Mouse (Mus musculus) adrenal gland, adult 18-20 months (tissue): ENCODE measurements around the gene Pmfbp1. TPM values are rescaled to one million over a fixed set of nuclear protein-coding genes. Genes with fewer than 3 reads are reported as not detected.

Source experiments
- DNase-seq, 2 experiments: peaks; one replicate each; pipeline ENCODE4 v3.0.0; 2021 to 2022; ENCODE audit warnings: low spot score in 2 of 2
- total RNA-seq, 2 experiments: library from RNA; stranded (reverse); gene quantifications; 1 replicate in 1 of 2; 2 replicates in 1 of 2; pipeline ENCODE4 v1.2.3; 2021

The Pmfbp1 gene
- total RNA-seq, 2 experiments from 2014 or later, result not detected

DNA sequence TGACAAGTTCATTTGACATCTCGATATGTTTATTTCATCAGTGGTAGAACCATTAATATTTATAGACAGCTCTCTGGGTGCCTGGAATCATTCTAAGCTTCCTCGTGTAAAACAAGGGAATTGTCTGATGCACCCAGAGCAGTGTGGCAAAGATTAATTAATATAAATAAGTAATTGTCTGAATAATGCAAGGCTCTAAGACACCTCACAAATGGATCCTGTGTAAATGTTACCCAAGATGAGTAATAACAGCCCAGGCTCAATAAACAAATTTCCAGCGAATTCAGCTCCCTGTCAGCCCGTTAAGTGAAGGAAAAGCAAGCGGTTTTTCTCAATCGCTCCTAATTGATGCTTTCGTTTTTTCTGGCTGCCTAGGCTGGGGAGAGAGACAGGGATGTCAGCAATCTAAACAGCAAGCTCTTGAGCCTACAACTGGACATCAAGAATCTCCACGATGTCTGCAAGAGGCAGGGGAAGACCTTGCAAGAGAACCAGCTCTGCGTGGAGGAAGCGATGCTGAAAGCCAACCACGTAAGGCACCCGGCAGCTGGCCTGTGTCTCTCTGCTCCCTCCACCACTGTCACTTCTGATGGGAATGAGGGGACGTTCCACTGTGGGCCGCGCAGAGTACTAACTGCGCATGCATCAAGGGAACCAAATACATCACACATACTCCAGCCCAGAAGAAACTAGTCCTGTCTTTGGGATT is 5.3 kb downstream of the Pmfbp1 start:
- no peak for DNase-seq

DNA sequence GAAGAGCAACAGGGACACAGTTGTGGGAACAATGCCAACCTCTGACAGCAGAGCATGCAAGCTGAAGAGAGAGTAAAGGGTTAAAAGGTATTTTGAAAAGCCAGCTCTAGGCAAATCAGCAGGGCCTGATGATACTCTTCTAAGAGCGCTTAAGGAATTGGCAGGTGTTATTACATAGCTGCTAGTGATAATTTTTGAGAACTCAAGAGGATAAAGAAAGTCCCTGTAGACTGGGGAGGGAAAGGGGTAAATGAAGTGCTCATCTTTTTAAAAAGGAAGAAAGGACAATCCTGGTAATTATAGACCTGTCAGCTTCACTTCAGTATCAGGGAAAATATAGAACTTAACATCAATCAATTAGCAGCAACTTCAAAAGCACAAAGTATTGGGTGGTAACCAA is 9.7 kb downstream of the Pmfbp1 start:
- DNase-seq, result no peak

DNA sequence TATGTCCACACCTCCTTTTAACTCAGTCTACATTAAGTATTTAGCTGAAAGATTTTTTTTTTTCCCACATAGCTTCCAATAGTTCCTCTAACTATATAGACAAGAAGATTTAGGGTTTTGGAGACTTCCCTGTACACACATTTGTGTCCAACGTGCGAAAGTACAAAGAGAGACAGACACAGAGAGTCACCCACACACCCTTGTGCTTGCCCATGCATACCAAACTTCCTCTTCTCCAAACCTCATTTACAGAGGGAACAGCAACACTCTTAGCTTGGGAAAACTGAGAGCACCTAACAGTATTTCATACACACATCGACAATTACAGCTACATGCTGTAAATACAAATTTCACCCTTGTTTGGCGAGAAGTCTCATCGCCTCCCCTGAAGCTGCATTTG is 11.7 kb downstream of the Pmfbp1 start:
- DNase-seq, result no peak

DNA sequence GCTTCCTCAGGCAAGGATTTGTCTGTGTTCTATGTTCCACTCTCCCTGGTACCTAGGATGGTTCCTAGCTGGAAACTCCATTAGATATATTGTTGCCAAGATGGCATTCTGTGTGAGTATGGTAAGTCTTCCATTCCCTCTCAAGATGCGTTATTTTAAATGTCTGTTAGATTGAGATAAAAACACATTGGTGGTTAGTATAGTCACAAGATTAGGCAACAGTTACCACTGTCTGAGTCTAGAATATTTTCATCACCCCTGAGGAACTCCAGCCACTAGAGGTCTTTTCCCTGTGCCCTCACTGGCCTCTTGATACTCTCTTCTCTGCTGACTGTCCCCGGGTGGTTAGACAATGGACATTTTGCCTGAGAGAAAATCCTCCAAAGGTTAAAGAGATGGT is 30.2 kb downstream of the Pmfbp1 start:
- no peak for DNase-seq

DNA sequence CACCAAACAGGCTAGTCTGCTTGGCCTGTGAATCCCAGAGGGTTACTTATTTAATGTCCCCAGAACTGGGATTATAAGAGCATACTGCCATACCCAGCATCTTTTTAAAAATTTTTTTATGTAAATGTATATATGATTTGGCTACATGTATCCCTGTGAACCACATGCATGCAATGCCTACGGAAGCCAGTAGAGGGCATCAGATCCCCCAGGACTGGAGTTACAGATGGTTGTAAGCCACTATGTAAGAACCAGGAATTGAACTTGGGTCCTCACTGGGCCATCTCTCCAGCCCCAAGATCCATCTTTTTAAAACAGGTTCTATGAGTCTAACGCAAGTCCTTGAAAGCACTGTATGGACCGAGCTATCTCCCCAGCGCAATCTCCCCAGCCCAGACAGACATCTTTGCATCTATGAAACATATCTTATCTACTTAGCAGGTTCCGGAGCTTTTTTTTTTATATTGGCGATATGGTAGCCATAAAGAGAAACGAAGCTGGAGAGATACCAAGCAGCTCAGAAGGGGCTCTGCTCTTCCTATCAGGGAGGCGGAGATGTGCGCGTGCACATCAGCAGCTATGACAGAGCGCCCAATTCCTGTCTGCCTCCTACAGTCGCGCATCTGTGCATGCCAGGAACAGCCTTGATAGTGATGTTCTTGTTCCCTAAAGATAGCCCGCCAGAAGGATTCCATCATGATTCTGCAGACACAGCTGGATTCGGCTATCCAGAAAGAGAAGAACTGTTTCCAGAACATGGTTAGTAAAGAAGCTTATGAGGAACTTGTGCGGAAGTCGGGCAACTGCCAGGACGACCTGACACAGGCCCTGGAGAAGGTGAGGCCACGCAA is 41.5 kb downstream of the Pmfbp1 start:
- DNase-seq, result peak; percentile 26 to 48

DNA sequence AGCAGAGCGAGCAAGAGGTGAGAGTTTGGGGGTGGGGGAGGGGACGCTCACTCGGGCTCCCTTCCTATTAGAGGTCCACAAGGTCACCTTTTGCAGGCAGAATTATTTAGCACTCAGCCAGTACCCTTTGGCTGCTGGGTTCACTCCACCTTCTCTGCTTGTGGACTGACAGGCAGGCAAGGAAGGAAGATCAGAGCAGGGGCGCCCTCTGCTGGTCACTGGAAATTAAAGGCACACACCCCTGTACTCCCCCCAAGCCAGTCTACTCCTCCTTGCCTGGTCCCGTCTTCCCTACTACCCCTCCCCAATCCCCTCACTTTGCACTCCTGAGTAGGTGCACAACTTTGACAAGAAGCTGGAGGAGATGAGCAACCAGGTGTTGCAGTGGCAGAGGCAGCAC is 42.9 kb downstream of the Pmfbp1 start:
- peak; percentile 74 for DNase-seq

DNA sequence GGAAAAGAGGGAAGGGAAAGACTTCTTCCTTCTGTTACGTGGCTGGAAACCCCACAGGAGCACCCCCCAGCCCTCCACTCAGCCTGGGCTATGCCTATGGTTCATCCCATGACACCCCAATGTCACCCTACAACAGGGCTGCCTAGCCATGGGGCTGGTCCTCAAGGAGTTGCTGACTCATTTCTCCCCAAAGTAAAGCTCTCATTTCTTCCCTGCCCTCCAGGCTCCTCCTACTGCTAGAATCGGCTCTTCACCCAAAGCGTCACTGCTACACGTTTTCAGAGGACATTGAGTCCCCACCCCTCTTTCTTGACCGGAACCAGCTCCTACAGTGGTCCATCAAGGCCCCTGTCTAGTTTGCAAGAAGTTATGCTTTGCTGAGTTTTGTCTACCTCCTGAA is 48.3 kb downstream of the Pmfbp1 start:
- no peak for DNase-seq

DNA sequence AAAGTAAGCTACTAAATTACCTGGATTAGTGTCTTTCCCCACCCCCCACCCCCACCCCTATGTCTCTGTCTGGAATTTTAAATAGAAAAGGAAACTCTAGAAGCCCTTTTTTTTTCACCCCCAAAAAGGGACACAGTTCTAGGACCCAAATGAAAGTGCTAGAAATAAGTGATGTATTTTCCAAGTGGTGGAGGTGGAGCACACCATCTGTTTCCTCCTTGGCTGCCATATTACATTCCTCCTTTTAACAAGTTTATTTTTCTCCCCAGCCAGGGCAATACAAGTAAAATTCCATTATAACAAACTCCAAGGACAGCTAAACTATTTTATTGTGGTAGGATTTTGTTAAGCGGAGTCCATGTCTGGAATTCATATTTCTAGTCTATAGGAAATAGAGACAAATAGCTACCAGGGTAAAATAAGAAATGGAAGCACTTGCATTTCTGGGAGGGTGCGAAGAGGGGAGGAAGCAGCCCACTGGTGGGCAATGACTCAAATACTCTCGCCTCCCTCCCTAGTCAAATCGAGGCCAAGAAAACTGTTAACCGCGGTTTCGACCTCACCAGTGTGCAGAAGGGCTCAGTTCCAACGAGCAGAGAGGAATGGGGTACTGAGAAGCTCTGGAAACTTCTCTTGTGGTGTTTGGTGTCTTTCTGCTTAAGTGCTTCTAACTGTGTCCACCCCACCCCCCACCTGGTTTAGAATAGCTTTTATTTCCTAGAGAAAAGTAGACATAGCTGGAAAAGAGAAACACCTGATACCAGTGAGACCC is 49.1 kb downstream of the Pmfbp1 start:
- DNase-seq, result no peak

DNA sequence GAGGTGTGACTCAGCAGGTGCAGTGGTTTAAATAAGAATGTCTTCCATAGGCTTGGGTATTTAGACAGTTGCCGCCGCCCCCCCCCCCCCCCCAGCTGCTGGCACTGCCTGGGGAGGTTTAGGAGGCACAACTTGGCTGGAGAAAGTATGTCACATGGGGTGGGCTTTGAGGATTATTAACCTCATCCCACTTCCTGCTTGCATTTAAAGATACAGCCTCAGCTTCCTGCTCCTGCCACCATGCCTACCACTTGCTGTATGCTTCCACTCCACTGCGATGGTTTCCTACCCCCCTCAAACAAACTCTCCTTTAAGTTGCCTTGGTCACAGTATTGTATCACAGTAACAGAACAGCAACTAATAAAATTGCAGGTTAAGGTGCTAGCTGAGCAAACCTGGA is 50.2 kb downstream of the Pmfbp1 start:
- no peak for DNase-seq

DNA sequence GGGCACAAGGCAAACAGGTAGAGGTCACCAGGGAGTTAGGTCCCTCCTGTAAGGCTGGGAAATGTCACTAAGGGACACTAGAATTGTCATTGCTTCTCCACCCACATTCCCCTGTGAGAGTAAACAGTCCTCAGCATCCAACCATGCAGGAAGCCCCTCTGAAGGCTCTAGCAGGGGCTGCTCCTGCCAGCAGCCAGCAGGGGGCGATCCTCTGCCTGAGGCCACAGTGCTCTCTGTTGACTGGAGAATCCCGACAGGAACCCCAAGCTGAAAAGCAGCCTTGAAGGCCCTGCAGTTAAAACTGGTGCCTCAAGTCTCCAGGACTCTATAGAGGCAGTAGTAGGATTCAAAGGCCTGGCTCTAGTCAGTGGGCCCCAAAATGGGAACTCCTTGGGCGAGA is 57.8 kb downstream of the Pmfbp1 start:
- DNase-seq, result no peak

DNA sequence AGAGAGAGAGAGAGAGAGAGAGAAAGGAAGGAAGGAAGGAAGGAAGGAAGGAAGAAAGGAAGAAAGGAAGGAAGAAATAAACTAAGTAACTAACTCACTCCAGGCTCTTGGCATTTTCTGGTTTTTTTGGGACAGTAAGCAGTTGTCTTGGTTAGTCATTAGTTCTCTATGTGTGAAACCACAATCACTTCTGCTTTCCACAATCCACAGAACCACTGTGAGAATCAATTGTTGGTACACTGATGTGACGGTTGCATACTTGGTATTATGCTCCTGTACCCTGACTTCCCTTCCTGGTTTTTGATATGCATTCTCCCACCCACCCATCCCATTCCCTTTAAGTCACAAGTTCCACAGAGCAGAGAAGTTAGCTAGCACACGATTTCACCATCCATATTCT is 70.1 kb downstream of the Pmfbp1 start:
- no peak for DNase-seq

DNA sequence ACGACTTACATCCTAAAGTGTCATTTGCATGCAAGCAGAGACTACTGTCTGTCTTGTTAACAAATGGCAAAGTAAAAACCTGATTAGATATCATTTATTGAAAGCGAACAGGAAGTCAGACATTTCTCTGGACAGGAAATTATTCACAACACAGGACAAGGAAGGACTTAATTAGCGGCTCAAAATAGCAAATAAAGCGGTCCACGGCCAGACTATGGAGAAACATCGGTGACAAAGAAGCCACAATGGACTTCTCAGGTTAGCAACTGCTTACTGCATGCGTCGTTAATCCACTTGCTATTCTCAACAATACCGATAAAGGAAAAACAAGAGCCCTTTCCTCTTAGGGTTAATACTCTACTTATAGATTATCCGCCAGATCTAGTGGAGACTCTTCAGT is 70.9 kb downstream of the Pmfbp1 start:
- DNase-seq, result no peak

DNA sequence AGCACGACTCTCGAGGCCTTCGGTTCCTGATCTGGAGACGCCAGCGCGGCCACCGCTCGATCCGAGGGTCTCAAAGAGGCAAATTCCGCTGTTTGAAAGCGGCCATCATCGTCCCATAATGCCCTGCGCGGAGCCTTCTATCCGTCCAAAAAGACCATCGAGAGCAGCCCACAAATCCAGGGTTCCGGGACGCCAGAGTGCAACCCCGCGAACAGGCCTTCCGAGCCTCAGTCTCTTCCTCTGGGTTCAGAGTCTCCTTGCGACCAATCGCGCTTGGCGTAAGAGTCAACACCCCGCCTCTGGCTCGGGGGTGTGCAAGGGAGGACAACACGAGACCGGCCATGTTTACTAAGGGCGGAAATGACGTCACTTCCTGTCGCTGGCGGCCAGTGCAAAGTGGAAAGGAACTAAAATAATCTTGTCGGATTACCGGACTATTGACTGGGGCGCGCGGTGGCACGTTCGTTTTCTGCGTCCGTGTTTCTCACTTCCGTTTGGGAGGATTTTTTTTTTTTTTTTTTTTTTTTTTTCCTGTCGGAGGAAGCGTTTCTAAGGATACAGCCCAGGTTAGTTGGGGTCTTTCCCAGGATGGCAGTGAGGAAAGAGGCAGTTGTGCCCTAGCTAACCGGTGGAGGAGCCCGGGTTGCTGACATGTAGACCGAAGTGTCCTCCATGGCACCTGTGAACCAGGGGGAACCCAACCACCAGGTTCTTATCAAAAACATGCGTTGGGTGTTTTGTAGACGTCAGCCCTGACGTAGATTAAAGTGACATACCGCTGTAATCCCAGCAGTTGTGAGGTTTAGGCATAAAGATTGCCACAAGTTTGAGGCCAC is 71.9 kb downstream of the Pmfbp1 start, which contains the start of the genes Dhx38 and Txnl4b:
TSS of gene Dhx38 (minus strand) at position 364 of the 836 bp plus-strand sequence.
TSS of gene Txnl4b (plus strand) at position 395 of the 836 bp plus-strand sequence.
- DNase-seq, result peak; percentile 94 to 97

DNA sequence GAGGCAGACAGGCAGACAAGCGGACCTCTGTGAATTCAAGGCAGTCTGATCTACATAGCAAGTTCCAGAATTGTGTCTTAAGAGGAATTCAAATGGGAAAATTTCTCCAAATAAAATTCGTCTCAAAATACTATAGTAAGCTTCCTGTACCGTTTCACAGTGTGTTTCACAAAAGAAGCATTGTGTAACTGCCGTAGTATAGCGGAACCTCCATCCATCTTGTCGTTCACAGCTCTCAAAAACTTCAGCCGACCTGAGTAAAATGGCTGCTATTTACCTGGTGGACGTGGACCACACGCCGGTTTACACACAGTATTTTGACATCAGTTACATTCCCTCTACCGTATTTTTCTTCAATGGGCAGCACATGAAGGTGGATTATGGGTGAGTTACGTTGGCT is 77.3 kb downstream of the Pmfbp1 start:
- no peak for DNase-seq

DNA sequence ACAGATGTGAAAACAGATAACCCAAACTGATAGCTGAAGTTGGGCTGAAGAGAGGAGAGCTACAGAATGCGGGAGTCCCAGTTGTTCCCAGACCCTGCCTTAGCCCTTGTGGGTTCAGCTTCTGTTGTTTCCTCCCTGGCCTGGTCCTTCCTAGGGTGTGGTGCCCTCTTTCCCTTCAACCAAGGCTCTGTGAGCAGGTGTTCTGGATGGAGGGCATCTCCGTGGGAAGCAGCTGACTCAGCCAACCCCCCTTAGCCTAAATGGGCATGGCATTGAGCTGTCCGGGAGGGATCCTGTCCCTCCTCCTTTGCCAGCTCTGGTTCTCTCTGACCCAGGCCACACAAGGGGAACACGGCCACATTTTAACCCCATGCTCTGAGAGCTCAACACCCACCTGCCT is 82.5 kb downstream of the Pmfbp1 start:
- DNase-seq, result no peak

DNA sequence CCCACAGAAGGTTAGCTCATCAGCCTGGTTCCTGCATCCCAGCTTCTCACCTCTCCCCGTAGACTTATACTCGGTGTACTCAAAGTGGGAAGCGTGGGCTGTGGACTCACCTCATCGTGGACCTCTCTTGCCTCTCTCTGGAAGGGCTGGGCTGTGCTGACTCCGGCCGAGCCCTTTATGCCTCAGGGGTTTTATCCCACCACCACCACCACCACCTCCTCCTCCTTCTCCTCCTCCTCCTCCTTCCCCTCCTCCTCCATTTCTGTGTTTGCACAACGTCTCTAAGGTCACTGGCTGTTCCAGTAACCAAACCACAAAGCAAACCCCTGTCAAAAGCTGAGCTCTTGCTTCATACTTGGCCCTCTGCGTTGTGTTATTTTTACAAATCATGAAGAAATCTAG is 85.1 kb downstream of the Pmfbp1 start, which contains the start of gene Hp:
TSS of gene Hp (minus strand) at position 273 of the 402 bp plus-strand sequence.
- no peak for DNase-seq

DNA sequence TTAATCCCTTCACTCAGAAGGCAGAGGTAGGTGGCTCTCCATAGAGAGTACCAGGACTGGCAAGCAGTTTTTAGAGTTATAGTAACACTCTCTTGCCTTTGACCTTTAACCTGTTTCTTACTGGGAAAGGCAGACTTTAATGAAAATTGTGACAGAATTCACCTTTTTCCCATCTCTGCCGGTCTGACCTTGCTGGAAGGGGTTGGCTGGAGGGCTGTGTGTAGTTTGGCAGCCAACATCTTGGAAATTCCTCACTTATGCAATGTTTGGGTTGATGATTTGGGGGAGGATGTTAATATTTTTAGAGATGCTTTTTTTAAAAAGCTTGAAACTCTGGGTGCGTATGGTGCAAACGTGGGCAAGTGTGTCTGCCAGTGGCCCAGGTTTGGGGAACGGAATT is 90.5 kb downstream of the Pmfbp1 start:
- DNase-seq, result no peak

DNA sequence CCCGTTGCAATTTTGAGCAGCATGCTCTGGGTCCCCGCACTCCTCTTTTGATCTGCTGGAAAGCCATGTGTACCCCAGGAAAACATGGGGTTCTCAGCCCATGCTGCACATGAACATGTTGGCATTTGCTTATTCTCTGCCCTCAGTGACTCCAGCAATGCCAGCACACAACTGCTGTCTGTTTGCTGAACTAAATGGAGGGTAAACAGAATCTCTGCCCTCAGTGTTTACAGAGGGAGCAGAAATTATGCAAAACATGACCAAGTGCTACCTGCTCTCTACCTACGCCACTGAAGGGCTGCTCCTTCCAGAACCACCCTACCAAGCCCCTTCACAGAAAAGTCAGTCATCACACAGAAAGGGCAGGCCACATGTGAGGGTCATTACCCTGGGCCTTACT is 91.0 kb downstream of the Pmfbp1 start:
- DNase-seq, result no peak

DNA sequence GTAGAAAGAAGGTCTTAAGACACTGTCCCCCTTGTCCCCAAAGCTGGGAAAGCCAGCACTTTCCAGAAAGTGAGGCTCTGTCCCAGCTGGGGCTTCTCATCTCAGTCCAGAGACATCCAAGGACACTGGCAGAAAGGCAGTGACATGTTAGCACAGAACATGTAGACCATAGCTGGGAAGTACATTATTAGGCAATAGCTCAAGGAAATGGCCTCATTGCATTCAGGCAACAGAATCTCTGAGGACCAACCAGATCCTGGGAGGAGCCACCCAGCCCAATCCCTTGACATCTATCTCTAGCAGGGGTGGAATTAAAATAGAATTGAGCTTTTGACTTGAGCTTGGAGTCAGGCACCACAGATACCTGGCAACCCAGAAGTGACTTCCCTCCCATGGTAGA is 91.8 kb downstream of the Pmfbp1 start:
- no peak for DNase-seq

DNA sequence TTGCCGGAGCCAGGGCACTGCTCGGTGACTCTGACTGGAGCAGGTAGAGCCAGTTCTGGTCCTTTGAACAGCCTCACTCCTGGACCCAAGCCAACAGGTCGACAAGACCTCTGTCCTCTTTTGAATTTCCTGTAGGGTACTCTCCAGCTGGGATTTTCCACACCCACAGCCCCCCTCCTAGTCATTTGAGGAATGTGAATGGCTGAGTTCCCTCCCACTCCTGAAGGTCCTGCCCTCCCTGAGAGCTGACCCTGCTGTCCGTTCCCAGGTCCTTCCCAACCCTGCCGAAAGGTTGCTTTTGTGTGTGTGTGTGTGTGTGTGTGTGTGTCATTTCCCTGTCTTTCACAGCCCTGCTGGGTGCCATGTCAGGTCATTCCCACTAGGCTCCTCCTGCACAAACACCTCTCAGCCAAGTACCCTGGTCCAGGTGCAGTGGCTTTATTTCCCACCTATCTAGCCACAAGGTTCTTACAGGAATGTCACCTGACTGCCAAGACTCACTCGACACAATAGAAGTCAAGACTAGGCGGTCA is 93.2 kb downstream of the Pmfbp1 start:
- no peak for DNase-seq
